Mouse (Mus musculus): ENCODE measurements around the gene Gpn1. TPM values are rescaled to one million over a fixed set of nuclear protein-coding genes. Genes with fewer than 3 reads are reported as not detected.

Gpn1 gene
- polyA plus RNA-seq (2012; rRNA removed): 9.8 and 12.1 TPM in 2 replicates

GRCm38 (mm10) chr5:31494513-31495297, at the start of gene Gpn1:
Gene Gpn1 (plus strand): TSS chr5:31494741.

GRCm38 (mm10) chr5:31451878-31452561, 42.5 kb upstream of the Gpn1 start, which contains the start of gene Zfp512:
Gene Zfp512 (plus strand): TSS chr5:31452431.

GRCm38 (mm10) chr5:31485440-31485839, 9.1 kb upstream of the Gpn1 start, which contains the start of gene 4930548H24Rik:
Gene 4930548H24Rik (plus strand): TSS chr5:31485740.

GRCm38 (mm10) chr5:31526354-31527116, 32.0 kb downstream of the Gpn1 start, which contains the start of gene Slc4a1ap:
Gene Slc4a1ap (plus strand): TSS chr5:31526995.

GRCm38 (mm10) chr5:31527707-31528106, 33.2 kb downstream of the Gpn1 start, which contains the start of gene Supt7l:
Gene Supt7l (minus strand): TSS chr5:31527807.

Other genes with a start within 250 kb of the Gpn1 start
- 75.9 and 76.0 TPM in 2 replicates for gene Krtcap3, start 243.1 kb upstream of the Gpn1 start, polyA plus RNA-seq (2012; rRNA removed)
- gene Ift172, start 203.6 kb upstream of the Gpn1 start, polyA plus RNA-seq (2012; rRNA removed): 60.1 and 67.6 TPM in 2 replicates
- gene Fndc4, start 198.7 kb upstream of the Gpn1 start, polyA plus RNA-seq (2012; rRNA removed): 71.9 and 95.0 TPM in 2 replicates
- 2.5 and 4.1 TPM in 2 replicates for gene Gckr, start 197.3 kb upstream of the Gpn1 start, polyA plus RNA-seq (2012; rRNA removed)
- gene Zfp512, start 42.3 kb upstream of the Gpn1 start, polyA plus RNA-seq (2012; rRNA removed): 12.9 and 14.2 TPM in 2 replicates
- gene 4930548H24Rik, start 9.0 kb upstream of the Gpn1 start, polyA plus RNA-seq (2012; rRNA removed): not detected in 2 replicates
- gene Slc4a1ap, start 32.3 kb downstream of the Gpn1 start, polyA plus RNA-seq (2012; rRNA removed): 14.4 and 16.0 TPM in 2 replicates
- gene Supt7l, start 33.1 kb downstream of the Gpn1 start, polyA plus RNA-seq (2012; rRNA removed): 11.6 and 15.2 TPM in 2 replicates
- 23.4 and 27.6 TPM in 2 replicates for gene Mrpl33, start 102.2 kb downstream of the Gpn1 start, polyA plus RNA-seq (2012; rRNA removed)
- 2.3 and 2.5 TPM in 2 replicates for gene Rbks, start 202.9 kb downstream of the Gpn1 start, polyA plus RNA-seq (2012; rRNA removed)
- gene Babam2, start 202.9 kb downstream of the Gpn1 start, polyA plus RNA-seq (2012; rRNA removed): 27.1 and 30.1 TPM in 2 replicates

Measured in ovary, adult 2 months (tissue).